Mouse (Mus musculus) CH12.LX (cell line): ENCODE data around the gene Abca5. TPM values are rescaled to one million over a fixed set of nuclear protein-coding genes. Genes with fewer than 3 reads are reported as not detected.

Source experiments
- DNase-seq: peaks from one replicate; pipeline ENCODE4 v3.0.0-alpha.2; 2013; ENCODE audit errors: extremely low read depth
- H3K27ac ChIP-seq: 2 replicates; pipeline ENCODE4 v1.5.1; 2012; ENCODE audit warnings: low read depth, mild to moderate bottlenecking, control low read depth, moderate library complexity; ENCODE audit not compliant: insufficient read depth
- H3K27me3 ChIP-seq: replicated peaks from 2 replicates; pipeline ENCODE3; 2012; ENCODE audit warnings: inconsistent platforms
- H3K36me3 ChIP-seq, 2 experiments: replicated peaks in 1 of 2; 2 replicates each; pipeline versions ENCODE3 to v1.6.1; 2012; ENCODE audit warnings: inconsistent platforms in 1 of 2, low read length in 1 of 2, mild to moderate bottlenecking in 1 of 2, mixed read lengths in 1 of 2, moderate library complexity in 1 of 2; ENCODE audit not compliant: control insufficient read depth in 1 of 2, insufficient read depth in 1 of 2
- H3K4me1 ChIP-seq, 2 experiments: 2 replicates each; pipeline ENCODE4 v1.6.1; 2012; ENCODE audit warnings: inconsistent platforms in 1 of 2, moderate library complexity in 1 of 2; ENCODE audit not compliant: insufficient read depth in 2 of 2, control insufficient read depth in 1 of 2
- H3K4me2 ChIP-seq: 2 replicates; pipeline ENCODE4 v1.6.1; 2012; ENCODE audit warnings: low read depth, mild to moderate bottlenecking, control low read depth; ENCODE audit not compliant: poor library complexity, insufficient read depth, severe bottlenecking
- H3K4me3 ChIP-seq, 3 experiments: fragments of 150-350 bp in 1 of 3; sonication (generic) in 1 of 3; replicated peaks in 1 of 3; 2 replicates each; pipeline versions ENCODE3 to v1.5.1; 2011 to 2012; ENCODE audit warnings: low read depth in 2 of 3, low read length in 2 of 3, mild to moderate bottlenecking in 2 of 3, moderate library complexity in 2 of 3, control low read depth in 1 of 3, improper control_type of control experiment in 1 of 3, inconsistent platforms in 1 of 3, mixed read lengths in 1 of 3; ENCODE audit not compliant: poor library complexity in 1 of 3
- H3K79me2 ChIP-seq: replicated peaks from 2 replicates; pipeline ENCODE4 v1.6.1; 2012; ENCODE audit warnings: mild to moderate bottlenecking, moderate library complexity; ENCODE audit not compliant: control insufficient read depth, poor library complexity, insufficient read depth, severe bottlenecking; ENCODE audit errors: extremely low read depth
- H3K9ac ChIP-seq: 2 replicates; pipeline ENCODE4 v1.6.1; 2012; ENCODE audit warnings: low read depth, mild to moderate bottlenecking, control low read depth, moderate library complexity; ENCODE audit not compliant: insufficient read depth
- H3K9me3 ChIP-seq: replicated peaks from 2 replicates; pipeline ENCODE3; 2012; ENCODE audit warnings: low read length, inconsistent platforms, mixed read lengths
- BHLHE40 ChIP-seq: IDR thresholded peaks from 2 replicates; pipeline ENCODE4 v1.6.1; 2011; ENCODE audit warnings: mild to moderate bottlenecking, low read depth, low read length, improper control_type of control experiment
- CHD1 ChIP-seq: IDR thresholded peaks from 2 replicates; pipeline ENCODE4 v1.6.1; 2012; ENCODE audit warnings: low read depth, low read length, improper control_type of control experiment, inconsistent platforms
- CHD2 ChIP-seq: IDR thresholded peaks from 2 replicates; pipeline ENCODE4 v1.6.1; 2011; ENCODE audit warnings: low read length, improper control_type of control experiment
- CTCF ChIP-seq, 2 experiments: IDR thresholded peaks in 1 of 2; conservative IDR thresholded peaks in 1 of 2; 2 replicates each; pipeline ENCODE4 v1.5.1; 2011 to 2012; ENCODE audit warnings: low read depth in 2 of 2, low read length in 2 of 2, improper control_type of control experiment in 1 of 2, inconsistent platforms in 1 of 2, mild to moderate bottlenecking in 1 of 2, moderate library complexity in 1 of 2
- ELF1 ChIP-seq: IDR thresholded peaks from 2 replicates; pipeline ENCODE4 v1.6.1; 2014; ENCODE audit warnings: low read depth, mild to moderate bottlenecking, inconsistent platforms, low read length, improper control_type of control experiment
- EP300 ChIP-seq: IDR thresholded peaks from 2 replicates; pipeline ENCODE4 v1.6.1; 2011; ENCODE audit warnings: low read length, improper control_type of control experiment
- ETS1 ChIP-seq: conservative IDR thresholded peaks from 2 replicates; pipeline ENCODE4 v1.6.1; 2012; ENCODE audit warnings: low read depth, mild to moderate bottlenecking, inconsistent platforms, low read length, improper control_type of control experiment, moderate library complexity
- GABPA ChIP-seq: IDR thresholded peaks from 2 replicates; pipeline ENCODE4 v1.6.1; 2012; ENCODE audit warnings: low read depth, low read length, improper control_type of control experiment, inconsistent platforms; ENCODE audit not compliant: insufficient replicate concordance
- HCFC1 ChIP-seq: IDR thresholded peaks from 2 replicates; pipeline ENCODE4 v1.6.1; 2012; ENCODE audit warnings: low read depth, mild to moderate bottlenecking, inconsistent platforms, low read length, improper control_type of control experiment
- IRF4 ChIP-seq: IDR thresholded peaks from 2 replicates; pipeline ENCODE4 v1.6.1; 2014; ENCODE audit warnings: low read depth, mild to moderate bottlenecking, inconsistent platforms, low read length, improper control_type of control experiment
- JUN ChIP-seq: IDR thresholded peaks from 2 replicates; pipeline ENCODE4 v1.6.1; 2011; ENCODE audit warnings: low read depth, mild to moderate bottlenecking, low read length, improper control_type of control experiment, moderate library complexity; ENCODE audit not compliant: insufficient read depth
- JUND ChIP-seq: conservative IDR thresholded peaks from 2 replicates; pipeline ENCODE4 v1.6.1; 2011; ENCODE audit warnings: low read depth, low read length, improper control_type of control experiment
- MAFK ChIP-seq: IDR thresholded peaks from 2 replicates; pipeline ENCODE4 v1.6.1; 2011; ENCODE audit warnings: low read length, improper control_type of control experiment; ENCODE audit not compliant: insufficient replicate concordance
- MAZ ChIP-seq: IDR thresholded peaks from 2 replicates; pipeline ENCODE4 v1.6.1; 2012; ENCODE audit warnings: low read depth, mild to moderate bottlenecking, inconsistent platforms, low read length, improper control_type of control experiment, moderate library complexity
- MXI1 ChIP-seq: IDR thresholded peaks from 2 replicates; pipeline ENCODE4 v1.6.1; 2011; ENCODE audit warnings: mild to moderate bottlenecking, low read depth, low read length, improper control_type of control experiment
- MYC ChIP-seq: IDR thresholded peaks from 2 replicates; pipeline ENCODE4 v1.6.1; 2011; ENCODE audit warnings: low read depth, mild to moderate bottlenecking, improper control_type of control experiment, low read length
- NELFE ChIP-seq: IDR thresholded peaks from 2 replicates; pipeline ENCODE4 v1.6.1; 2011; ENCODE audit warnings: low read depth, low read length, improper control_type of control experiment
- NRF1 ChIP-seq: IDR thresholded peaks from 2 replicates; pipeline ENCODE4 v1.6.1; 2014; ENCODE audit warnings: low read depth, mild to moderate bottlenecking, inconsistent platforms, low read length, improper control_type of control experiment, moderate library complexity
- PAX5 ChIP-seq: IDR thresholded peaks from 2 replicates; pipeline ENCODE4 v1.6.1; 2012; ENCODE audit warnings: low read length, inconsistent platforms, mixed read lengths
- POLR2A ChIP-seq: IDR thresholded peaks from 2 replicates; pipeline ENCODE4 v1.6.1; 2011; ENCODE audit warnings: low read depth, mild to moderate bottlenecking, improper control_type of control experiment, low read length
- POLR2AphosphoS2 ChIP-seq: IDR thresholded peaks from 2 replicates; pipeline ENCODE4 v1.6.1; 2011; ENCODE audit warnings: low read depth, low read length, improper control_type of control experiment
- SIN3A ChIP-seq: IDR thresholded peaks from 2 replicates; pipeline ENCODE4 v1.6.1; 2012; ENCODE audit warnings: low read length, improper control_type of control experiment, inconsistent platforms
- SMC3 ChIP-seq: IDR thresholded peaks from 2 replicates; pipeline ENCODE4 v1.6.1; 2011; ENCODE audit warnings: low read depth, low read length, improper control_type of control experiment
- TBP ChIP-seq: conservative IDR thresholded peaks from 2 replicates; pipeline ENCODE4 v1.6.1; 2011; ENCODE audit warnings: low read depth, low read length, improper control_type of control experiment
- TCF12 ChIP-seq: IDR thresholded peaks from 2 replicates; pipeline ENCODE4 v1.6.1; 2014; ENCODE audit warnings: low read depth, mild to moderate bottlenecking, inconsistent platforms, low read length, improper control_type of control experiment
- UBTF ChIP-seq: IDR thresholded peaks from 2 replicates; pipeline ENCODE4 v1.6.1; 2012; ENCODE audit warnings: low read depth, mild to moderate bottlenecking, inconsistent platforms, low read length, improper control_type of control experiment, moderate library complexity
- ZC3H11A ChIP-seq: IDR thresholded peaks from 2 replicates; pipeline ENCODE4 v1.6.1; 2012; ENCODE audit warnings: low read depth, mild to moderate bottlenecking, inconsistent platforms, low read length, improper control_type of control experiment
- ZKSCAN1 ChIP-seq: IDR thresholded peaks from 2 replicates; pipeline ENCODE4 v1.6.1; 2012; ENCODE audit warnings: low read depth, inconsistent platforms, low read length, improper control_type of control experiment, borderline replicate concordance
- ZMIZ1 ChIP-seq: IDR thresholded peaks from 2 replicates; pipeline ENCODE4 v1.6.1; 2012; ENCODE audit warnings: low read depth, mild to moderate bottlenecking, inconsistent platforms, low read length, improper control_type of control experiment
- ZNF384 ChIP-seq: IDR thresholded peaks from 2 replicates; pipeline ENCODE4 v1.6.1; 2012; ENCODE audit warnings: low read depth, low read length, improper control_type of control experiment, inconsistent platforms
- dilution Hi-C: fragments of 300-500 bp; cut with MboI; formaldehyde crosslinking; loops from 2 replicates; pipeline ENCODE4 v1.14.3; 2020; ENCODE audit warnings: low sequenced_read_pairs; ENCODE audit not compliant: extremely low pct_unique_long_range_greater_than_20kb, extremely low pct_ligation_motif_present
- in situ Hi-C: fragments of 300-500 bp; cut with MboI; formaldehyde crosslinking; loops from 3 replicates; pipeline ENCODE4 v1.14.3; 2019; ENCODE audit warnings: low sequenced_read_pairs, low pct_ligation_motif_present, low pct_unique_long_range_greater_than_20kb, mixed read lengths
- polyA plus RNA-seq: library from polyadenylated mRNA; unstranded; fragments of >175 nt; gene quantifications from 2 replicates; pipeline ENCODE4 v1.2.1, GENCODE M21; 2012; ENCODE audit warnings: low read depth; ENCODE audit not compliant: insufficient read length
- total RNA-seq, 2 experiments: library from RNA; depleted of rRNA; stranded (reverse); fragments of 300-350 nt in 1 of 2; fragments of >200 nt in 1 of 2; gene quantifications; 2 replicates each; pipeline ENCODE4 v1.2.3; 2012 to 2014

Gene Abca5
- total and polyA plus RNA-seq, 3 experiments, result 5.0 to 6.2 (median 6.2) TPM

DNA sequence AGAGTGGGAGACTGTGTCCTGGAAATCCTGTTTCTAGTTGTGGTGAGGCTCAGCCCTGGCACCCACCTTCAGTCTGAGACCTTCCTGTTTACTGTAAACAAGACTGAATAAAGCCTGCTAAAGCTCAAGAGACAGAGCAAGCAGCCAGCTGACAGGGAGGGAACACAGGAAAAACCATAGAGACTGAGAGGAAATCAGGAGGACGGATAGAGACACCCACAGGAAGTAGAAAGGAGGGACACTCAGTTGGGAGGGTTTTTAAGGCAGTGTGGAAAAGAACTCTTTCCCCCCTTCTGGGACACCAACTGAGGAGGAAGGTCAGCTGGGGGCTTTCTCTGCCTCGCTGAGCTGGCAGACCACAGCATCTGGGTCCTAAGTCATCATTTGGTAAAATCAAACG, 62.7 kb downstream of the Abca5 start:
- in situ Hi-C loops, result loop anchor here (25.0 kb wide), 1 partner anchor 587 kb away; no protein-coding TSS in a partner anchor
- dilution Hi-C loops, result no loop called here
- H3K27ac ChIP-seq, result no peak overlapping the region
- no peak overlapping the region for H3K9ac ChIP-seq
- no peak overlapping the region for H3K4me3 ChIP-seq
- no peak for TF ChIP-seq MYC
- no peak for TF ChIP-seq HCFC1
- TF ChIP-seq SIN3A, result no peak
- no peak for TF ChIP-seq JUN
- no peak for TF ChIP-seq NRF1
- TF ChIP-seq ZMIZ1, result no peak
- no peak for TF ChIP-seq POLR2AphosphoS2
- TF ChIP-seq CTCF (conservative IDR thresholded peaks at IDR 0.05 in 1 of 2, IDR thresholded peaks at IDR 0.05 in 1 of 2; ENCODE audit: low read depth in 2 of 2, low read length in 2 of 2), result no peak
- no peak for TF ChIP-seq POLR2A
- TF ChIP-seq TCF12, result no peak
- no peak for TF ChIP-seq ZC3H11A
- TF ChIP-seq IRF4, result no peak
- TF ChIP-seq NELFE, result no peak
- TF ChIP-seq BHLHE40, result no peak
- TF ChIP-seq EP300, result no peak
- no peak for TF ChIP-seq PAX5
- TF ChIP-seq ZKSCAN1, result no peak
- no peak for TF ChIP-seq TBP
- no peak for TF ChIP-seq GABPA
- H3K36me3 ChIP-seq, result peaks cover 3 to 14% of the 10 kb centered on the region in 2 experiments
- H3K79me2 ChIP-seq, result no peaks in the 10 kb centered on the region
- no peak overlapping the region for H3K4me2 ChIP-seq
- no peaks in the 10 kb centered on the region for H3K27me3 ChIP-seq
- DNase-seq, result no peak
- peaks cover 0 to 5% of the 10 kb centered on the region in 2 experiments; a peak in 2 of 4 replicates for H3K4me1 ChIP-seq
- H3K9me3 ChIP-seq, result no peaks in the 10 kb centered on the region

DNA sequence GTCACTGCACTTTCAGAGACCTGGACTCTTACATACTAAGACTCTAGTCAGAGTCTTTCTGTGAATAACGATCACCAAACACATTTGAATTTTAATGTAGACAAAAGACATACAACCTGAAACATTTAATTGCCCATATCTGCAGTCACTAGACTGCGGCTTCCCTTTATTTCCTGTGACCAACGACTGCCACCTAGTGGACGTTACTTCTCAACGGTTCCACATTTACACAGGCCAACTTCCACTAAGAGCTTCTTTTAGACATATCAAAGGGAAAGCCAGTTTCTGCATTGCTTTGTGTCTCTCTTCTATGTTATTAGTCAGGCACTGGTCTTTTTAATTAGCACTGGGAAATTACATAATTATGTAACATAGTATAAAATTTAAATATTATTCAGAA, 65.8 kb downstream of the Abca5 start:
- dilution Hi-C loops, result no loop called here
- H3K27me3 ChIP-seq, result no peaks in the 10 kb centered on the region
- peak overlapping the region; percentile 40; the same call in 1 of the 2 replicates for H3K4me2 ChIP-seq
- in situ Hi-C loops, result loop anchor here (25.0 kb wide), 1 partner anchor 584 kb away; no protein-coding TSS in a partner anchor
- H3K4me3 ChIP-seq, result no peak overlapping the region
- no peaks in the 10 kb centered on the region for H3K9me3 ChIP-seq
- peaks cover 0 to 8% of the 10 kb centered on the region in 2 experiments for H3K36me3 ChIP-seq
- DNase-seq, result peak; percentile 91
- H3K79me2 ChIP-seq, result no peaks in the 10 kb centered on the region
- H3K4me1 ChIP-seq, result peaks cover 0 to 11% of the 10 kb centered on the region in 2 experiments; a peak in 2 of 4 replicates
- no peak overlapping the region for H3K27ac ChIP-seq
- no peak overlapping the region; the same call in 1 of the 2 replicates for H3K9ac ChIP-seq
- TF ChIP-seq CHD2 (no peak), SMC3 (peak; percentile 78), ZKSCAN1 (no peak), TCF12 (no peak), ZC3H11A (0 out of 2 replicates have a peak, but pooled peaks have one; percentile 17), MXI1 (no peak), NELFE (0 out of 2 replicates have a peak, but pooled peaks have one; percentile 42), BHLHE40 (no peak), ELF1 (0 out of 2 replicates have a peak, but pooled peaks have one; percentile 30), MAFK (no peak), IRF4 (no peak), TBP (no peak), JUN (no peak), NRF1 (no peak), SIN3A (no peak), UBTF (no peak), ETS1 (no peak), ZNF384 (no peak), ZMIZ1 (no peak), CHD1 (no peak), MAZ (no peak), EP300 (no peak), GABPA (no peak), HCFC1 (no peak), JUND (peak; percentile 28; the same call in 1 of the 2 replicates)
